Mouse (Mus musculus): ENCODE measurements around the gene Als2. TPM values are rescaled to one million over a fixed set of nuclear protein-coding genes. Genes with fewer than 3 reads are reported as not detected.

The Als2 gene
- 12.5 and 13.5 TPM in 2 replicates for polyA plus RNA-seq (2014; fragmentation: Nextera tagmentation; extraction: Ambion mirVana)

DNA sequence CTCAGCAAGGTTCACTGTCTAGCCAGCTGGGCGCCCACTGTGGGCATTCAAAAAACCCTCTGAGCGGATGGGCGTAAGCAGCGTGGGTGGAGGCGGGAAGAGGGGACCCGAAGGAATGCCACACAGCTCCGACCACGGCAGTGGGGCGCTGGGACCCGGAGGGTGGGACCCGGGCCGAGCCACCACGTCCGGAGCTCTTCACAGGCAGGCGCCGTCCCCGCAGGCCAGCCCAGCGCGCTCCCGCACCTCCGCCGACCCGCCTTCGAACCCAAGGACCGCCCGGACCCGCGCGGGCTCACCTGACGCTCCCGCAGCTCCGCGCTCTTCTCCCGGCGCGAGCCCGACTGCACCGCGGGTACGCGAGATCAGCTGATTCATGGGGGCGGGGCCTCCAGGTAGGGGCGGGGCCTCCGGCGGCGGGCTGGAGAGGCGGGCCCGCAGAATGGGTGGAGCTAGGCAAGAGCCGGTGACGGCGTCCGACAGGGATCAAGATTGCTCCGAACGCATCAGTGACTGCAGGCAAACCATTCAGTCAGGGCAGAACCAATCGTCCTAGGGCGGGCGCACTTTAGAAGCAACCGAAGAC is at the start of gene Als2:
Gene Als2, minus strand, starts transcription at position 376 of the 586 bp plus-strand sequence.
- Histone ChIP-seq H3K27me3 (ENCODE audit: insufficient read depth, low read length) (no peaks in the 10 kb centered on the region), H3K27ac (ENCODE audit: low read depth) (peak within 1 kb of the TSS; percentile 52; the same call in 1 of the 2 replicates), H3K9me3 (ENCODE audit: low read depth, low read length) (no peaks in the 10 kb centered on the region), H3K4me3 (ENCODE audit: low read depth, low read length) (peak within 1 kb of the TSS; percentile 63), H3K9ac (peak within 1 kb of the TSS; percentile 63), H3K4me1 (ENCODE audit: insufficient read depth) (no peaks in the 10 kb centered on the region), H3K36me3 (ENCODE audit: insufficient read depth) (no peaks in the 10 kb centered on the region), H3K4me2 (peak within 1 kb of the TSS; percentile 87)
- WGBS = under 1% methylated on average over 58 of the region's 58 CpGs
- ATAC-seq (ENCODE audit: insufficient read depth) = peak; percentile 98
- TF ChIP-seq CTCF (IDR thresholded peaks at IDR 0.05; ENCODE audit: low read depth) = no peak
- peak; percentile 99 for DNase-seq

DNA sequence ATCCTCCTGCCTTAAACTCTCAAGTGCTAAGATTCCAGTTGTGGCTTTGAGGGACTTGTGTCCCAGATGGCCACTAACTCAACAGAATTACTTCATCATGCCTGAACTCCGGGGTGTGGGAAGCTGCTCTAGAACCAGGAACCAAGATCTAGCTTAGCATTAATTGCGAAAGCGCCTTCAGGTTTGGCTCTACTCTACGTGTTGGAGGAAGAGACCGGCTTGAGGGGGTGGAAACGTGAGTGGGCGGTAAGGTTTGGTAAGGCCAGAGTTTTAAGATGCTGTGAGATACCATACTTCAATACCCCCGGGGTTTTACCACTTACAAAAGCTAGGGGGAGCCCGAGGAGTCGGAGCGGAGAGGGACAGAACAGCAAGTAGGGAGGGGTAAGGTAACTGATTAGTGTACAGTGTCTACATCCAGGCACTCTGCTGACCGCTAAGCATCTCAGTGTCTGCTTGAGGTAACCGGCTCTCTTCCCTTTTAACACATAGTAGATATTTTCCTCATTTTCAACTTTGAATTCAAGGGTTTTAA is 49.4 kb upstream of the Als2 start:
- Histone ChIP-seq H3K4me3 (ENCODE audit: low read depth, low read length) (no peak overlapping the region), H3K9ac (no peak overlapping the region), H3K27ac (ENCODE audit: low read depth) (no peak overlapping the region), H3K36me3 (ENCODE audit: insufficient read depth) (no peaks in the 10 kb centered on the region), H3K9me3 (ENCODE audit: low read depth, low read length) (no peaks in the 10 kb centered on the region), H3K4me2 (no peak overlapping the region), H3K4me1 (ENCODE audit: insufficient read depth) (no peaks in the 10 kb centered on the region), H3K27me3 (ENCODE audit: insufficient read depth, low read length) (no peaks in the 10 kb centered on the region)
- ATAC-seq (ENCODE audit: insufficient read depth) (no peak), DNase-seq (no peak)
- 76% methylated on average over 13 of the region's 13 CpGs for WGBS
- peak; percentile 21; the same call in 1 of the 2 replicates for TF ChIP-seq CTCF (IDR thresholded peaks at IDR 0.05; ENCODE audit: low read depth)

DNA sequence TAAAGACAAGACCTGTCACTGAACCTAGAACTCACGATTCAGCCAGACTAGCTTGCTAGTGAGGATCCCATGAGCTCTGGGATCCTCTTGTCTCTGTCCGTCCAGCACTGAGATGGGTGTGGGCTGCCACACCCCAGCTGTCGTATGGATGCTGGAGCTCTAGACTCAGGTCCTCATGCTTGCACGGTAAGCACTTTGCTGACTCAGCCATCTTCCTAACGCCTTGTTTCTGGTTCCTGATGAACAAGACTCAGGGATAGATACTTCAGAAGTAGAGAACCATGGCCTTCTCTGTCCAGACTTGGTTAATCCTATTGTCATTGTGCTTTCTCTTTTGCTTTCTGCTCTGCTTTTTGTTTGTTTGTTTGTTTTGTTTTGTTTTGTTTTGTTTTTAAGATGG is 48.8 kb upstream of the Als2 start:
- H3K9me3 ChIP-seq (ENCODE audit: low read depth, low read length) = no peaks in the 10 kb centered on the region
- ATAC-seq (ENCODE audit: insufficient read depth) (no peak), DNase-seq (no peak)
- no peaks in the 10 kb centered on the region for H3K27me3 ChIP-seq (ENCODE audit: insufficient read depth, low read length)
- WGBS = 76% methylated on average over 5 of the region's 5 CpGs
- H3K4me2 ChIP-seq = no peak overlapping the region
- TF ChIP-seq CTCF (IDR thresholded peaks at IDR 0.05; ENCODE audit: low read depth) = no peak
- H3K27ac ChIP-seq (ENCODE audit: low read depth) = no peak overlapping the region
- H3K4me1 ChIP-seq (ENCODE audit: insufficient read depth) = no peaks in the 10 kb centered on the region
- no peak overlapping the region for H3K9ac ChIP-seq
- H3K4me3 ChIP-seq (ENCODE audit: low read depth, low read length) = no peak overlapping the region
- no peaks in the 10 kb centered on the region for H3K36me3 ChIP-seq (ENCODE audit: insufficient read depth)

DNA sequence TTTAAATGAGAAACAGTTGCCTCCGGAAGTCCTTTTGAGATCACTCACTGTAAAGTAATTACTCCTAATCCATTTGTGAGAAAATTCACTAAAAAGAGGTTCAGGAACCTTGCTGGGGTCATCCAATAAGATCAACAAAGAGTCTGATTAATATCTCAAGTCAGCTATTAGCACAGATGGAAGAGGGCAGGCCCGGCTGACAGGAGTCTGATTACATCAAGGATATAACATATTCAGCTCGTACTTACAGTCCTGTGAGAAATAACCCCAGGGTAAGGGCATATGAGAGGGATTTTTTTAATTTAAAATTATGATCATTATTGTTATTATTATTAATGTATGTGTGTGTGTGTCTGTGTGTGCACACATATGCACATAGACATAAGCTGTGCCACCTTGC is 35.2 kb upstream of the Als2 start:
- ATAC-seq (ENCODE audit: insufficient read depth) = no peak
- H3K27me3 ChIP-seq (ENCODE audit: insufficient read depth, low read length) = no peaks in the 10 kb centered on the region
- no peak overlapping the region for H3K27ac ChIP-seq (ENCODE audit: low read depth)
- H3K9me3 ChIP-seq (ENCODE audit: low read depth, low read length) = no peaks in the 10 kb centered on the region
- H3K4me1 ChIP-seq (ENCODE audit: insufficient read depth) = 0 out of 2 replicates have a peak, but pooled peaks cover 5% of the 10 kb centered on the region
- WGBS = 54% methylated on average over 3 of the region's 3 CpGs
- no peak overlapping the region for H3K9ac ChIP-seq
- H3K4me3 ChIP-seq (ENCODE audit: low read depth, low read length) = no peak overlapping the region
- no peak for TF ChIP-seq CTCF (IDR thresholded peaks at IDR 0.05; ENCODE audit: low read depth)
- no peak for DNase-seq
- H3K4me2 ChIP-seq = no peak overlapping the region
- H3K36me3 ChIP-seq (ENCODE audit: insufficient read depth) = no peaks in the 10 kb centered on the region

DNA sequence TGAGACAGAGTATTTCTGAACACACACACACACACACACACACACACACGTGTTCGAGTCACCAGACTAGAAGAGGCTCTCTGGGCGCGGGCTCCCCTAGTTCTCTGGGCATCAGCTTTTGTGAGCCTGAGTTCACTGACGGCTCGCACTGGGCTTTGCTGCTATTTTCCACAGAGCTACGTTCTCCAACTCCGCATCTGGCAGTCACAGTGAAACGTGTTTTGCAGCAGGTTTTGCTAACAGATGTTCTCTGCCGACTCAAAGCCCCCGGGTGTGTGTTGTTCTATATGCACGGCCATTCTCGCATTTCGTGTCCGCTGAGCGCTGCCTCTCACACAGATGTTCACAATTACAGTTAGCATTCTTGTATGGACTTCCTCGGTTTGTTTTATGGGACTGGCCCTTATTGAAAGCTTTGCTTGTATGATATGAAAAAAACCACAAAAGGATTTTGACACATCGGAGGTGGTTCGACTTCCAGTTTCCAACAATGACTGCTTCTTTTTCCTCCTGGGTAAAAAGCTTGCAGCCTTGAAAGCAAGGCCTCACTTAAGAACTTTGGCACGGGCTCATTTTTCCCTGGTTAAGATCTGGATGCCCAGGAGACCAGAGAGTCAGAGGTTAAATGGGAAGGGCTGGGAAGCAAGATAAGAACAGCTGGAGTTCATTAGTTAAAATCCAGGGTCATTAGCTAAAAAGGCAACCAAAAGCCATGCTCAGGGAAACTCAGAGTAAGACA is 33.1 kb upstream of the Als2 start:
- H3K4me3 ChIP-seq (ENCODE audit: low read depth, low read length) = no peak overlapping the region

DNA sequence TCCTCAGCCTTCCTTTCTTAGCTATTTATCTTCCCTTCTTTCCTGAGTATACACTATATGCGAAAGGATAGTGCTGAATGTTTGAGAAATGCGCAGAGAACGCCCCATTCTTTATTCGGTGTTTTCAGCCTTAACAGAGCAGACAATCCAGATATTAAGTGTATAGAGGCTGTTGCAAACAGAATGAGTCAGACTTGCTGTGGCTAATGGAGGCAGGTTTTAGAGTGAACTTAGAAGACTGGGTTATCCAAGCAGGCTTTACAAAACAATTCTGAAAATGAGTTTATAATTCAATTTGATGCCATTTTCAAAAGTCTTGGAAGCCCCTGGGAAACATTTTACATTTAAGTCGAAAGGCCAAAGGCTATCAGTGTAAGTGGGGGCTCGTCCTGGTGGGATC is 32.4 kb upstream of the Als2 start:
- Histone ChIP-seq H3K27me3 (ENCODE audit: insufficient read depth, low read length) (no peaks in the 10 kb centered on the region), H3K4me3 (ENCODE audit: low read depth, low read length) (no peak overlapping the region), H3K4me2 (no peak overlapping the region), H3K9me3 (ENCODE audit: low read depth, low read length) (no peaks in the 10 kb centered on the region), H3K27ac (ENCODE audit: low read depth) (no peak overlapping the region), H3K9ac (no peak overlapping the region), H3K4me1 (ENCODE audit: insufficient read depth) (0 out of 2 replicates have a peak, but pooled peaks cover 5% of the 10 kb centered on the region), H3K36me3 (ENCODE audit: insufficient read depth) (no peaks in the 10 kb centered on the region)
- TF ChIP-seq CTCF (IDR thresholded peaks at IDR 0.05; ENCODE audit: low read depth) = no peak
- 77% methylated on average over 6 of the region's 6 CpGs for WGBS
- no peak for ATAC-seq (ENCODE audit: insufficient read depth)
- no peak for DNase-seq

More for the DNA sequence above, 33.1 kb upstream of the Als2 start:
- TF ChIP-seq CTCF (IDR thresholded peaks at IDR 0.05; ENCODE audit: low read depth) = no peak
- H3K27me3 ChIP-seq (ENCODE audit: insufficient read depth, low read length) = no peaks in the 10 kb centered on the region
- H3K9me3 ChIP-seq (ENCODE audit: low read depth, low read length) = no peaks in the 10 kb centered on the region
- H3K4me2 ChIP-seq = no peak overlapping the region; the same call in 1 of the 2 replicates
- DNase-seq (peak; percentile 37), ATAC-seq (ENCODE audit: insufficient read depth) (no peak)
- H3K4me1 ChIP-seq (ENCODE audit: insufficient read depth) = 0 out of 2 replicates have a peak, but pooled peaks cover 5% of the 10 kb centered on the region
- 31% methylated on average over 20 of the region's 20 CpGs for WGBS
- H3K36me3 ChIP-seq (ENCODE audit: insufficient read depth) = no peaks in the 10 kb centered on the region
- H3K27ac ChIP-seq (ENCODE audit: low read depth) = no peak overlapping the region
- H3K9ac ChIP-seq = no peak overlapping the region

DNA sequence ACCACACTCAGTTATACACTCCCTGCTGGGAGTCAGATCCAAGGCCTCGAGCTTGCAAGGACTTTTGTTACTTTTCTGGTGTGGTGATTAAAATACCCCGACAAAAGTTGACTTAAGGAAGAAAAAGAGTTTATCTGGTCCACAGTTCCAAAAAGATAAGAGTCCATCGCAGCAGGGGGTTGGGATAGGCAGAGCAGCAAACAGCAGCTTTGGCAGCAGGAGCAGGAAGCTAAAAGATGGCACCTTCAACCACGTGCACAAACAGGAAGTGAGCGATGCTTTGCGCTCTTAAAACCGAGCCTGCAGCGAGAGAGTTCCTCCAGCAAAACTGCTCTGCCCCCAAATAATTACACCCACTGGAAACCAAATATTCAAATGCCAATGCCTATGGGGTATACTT is 31.9 kb upstream of the Als2 start:
- no peak for TF ChIP-seq CTCF (IDR thresholded peaks at IDR 0.05; ENCODE audit: low read depth)
- 43% methylated on average over 8 of the region's 8 CpGs for WGBS
- no peak overlapping the region for H3K4me2 ChIP-seq

More for the DNA sequence above, 31.9 kb upstream of the Als2 start:
- peak; percentile 21 for DNase-seq
- Histone ChIP-seq H3K4me3 (ENCODE audit: low read depth, low read length) (no peak overlapping the region), H3K27me3 (ENCODE audit: insufficient read depth, low read length) (no peaks in the 10 kb centered on the region), H3K9me3 (ENCODE audit: low read depth, low read length) (no peaks in the 10 kb centered on the region), H3K4me1 (ENCODE audit: insufficient read depth) (0 out of 2 replicates have a peak, but pooled peaks cover 5% of the 10 kb centered on the region), H3K27ac (ENCODE audit: low read depth) (no peak overlapping the region), H3K9ac (no peak overlapping the region), H3K36me3 (ENCODE audit: insufficient read depth) (no peaks in the 10 kb centered on the region)
- ATAC-seq (ENCODE audit: insufficient read depth) = no peak

All from lung, embryonic 14.5 days (tissue).